Mouse (Mus musculus): Measurements from ENCODE around the gene Wdfy3.
"Not testable (repeated sequence)": the region's sequence is repeated elsewhere in the genome, so short reads cannot be mapped to it uniquely, and the experiment has no call there.

Wdfy3 gene

DNA sequence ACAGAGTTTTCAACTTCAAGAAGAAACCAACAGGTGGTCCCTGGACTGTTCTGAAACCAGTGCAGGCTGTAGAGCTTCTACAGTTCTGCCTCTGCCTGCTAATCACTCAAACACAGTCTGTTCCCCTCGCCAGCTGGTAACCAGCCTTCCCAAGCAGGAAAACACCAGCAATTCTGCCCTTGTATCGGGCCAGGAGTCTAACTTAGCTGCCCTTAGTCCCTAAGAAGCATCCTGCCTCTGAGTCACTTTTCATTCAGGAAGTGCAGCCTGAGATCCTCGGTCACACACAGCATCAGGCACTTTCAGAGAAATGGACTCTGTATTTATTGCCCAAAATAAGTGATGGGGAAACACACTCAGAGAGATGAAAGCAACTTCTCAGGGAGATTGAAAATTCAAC, 66.3 kb downstream of the Wdfy3 start:
- no peak for DNase-seq (ENCODE audit: inconsistent ontology term)

- no peak for DNase-seq (ENCODE audit: inconsistent ontology term)
These were observed 68.7 kb downstream of the Wdfy3 start for GRCm38 (mm10) chr5:102001026-102001425.

- no peak for DNase-seq (ENCODE audit: inconsistent ontology term)
These were observed 70.8 kb downstream of the Wdfy3 start for GRCm38 (mm10) chr5:101998971-101999370.

DNA sequence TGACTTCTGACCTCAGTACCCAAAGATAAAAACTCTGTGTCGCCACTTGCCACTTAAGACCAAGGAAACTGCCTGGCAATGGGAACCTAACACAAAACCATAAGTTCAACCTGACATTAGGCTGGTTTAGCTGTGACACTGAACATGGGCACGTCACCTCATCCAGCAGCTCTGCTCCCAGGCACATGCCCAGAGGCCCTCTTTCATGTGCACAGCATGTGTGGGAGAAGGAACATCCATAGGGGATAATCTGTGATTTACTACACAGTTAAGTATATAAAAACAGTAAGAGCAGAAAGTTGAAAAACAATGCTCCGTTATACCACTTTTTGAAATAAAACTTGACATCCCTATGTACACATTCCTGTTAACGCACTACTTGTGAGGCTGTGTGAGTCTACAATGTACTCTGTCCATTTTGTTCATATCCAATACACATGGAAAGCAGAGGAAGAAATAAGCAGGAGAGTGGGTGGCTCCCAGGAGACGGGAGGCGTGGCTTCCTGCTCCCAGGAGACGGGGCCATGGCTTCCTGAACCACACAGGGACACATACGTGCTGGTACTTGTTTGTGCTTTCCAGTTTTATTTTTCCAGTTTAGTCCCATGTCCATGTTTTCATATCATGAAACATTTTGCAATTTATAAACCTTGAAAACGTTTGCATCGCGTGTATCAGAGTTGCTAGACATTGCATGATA, 73.5 kb downstream of the Wdfy3 start:
- DNase-seq (ENCODE audit: inconsistent ontology term) = no peak

DNA sequence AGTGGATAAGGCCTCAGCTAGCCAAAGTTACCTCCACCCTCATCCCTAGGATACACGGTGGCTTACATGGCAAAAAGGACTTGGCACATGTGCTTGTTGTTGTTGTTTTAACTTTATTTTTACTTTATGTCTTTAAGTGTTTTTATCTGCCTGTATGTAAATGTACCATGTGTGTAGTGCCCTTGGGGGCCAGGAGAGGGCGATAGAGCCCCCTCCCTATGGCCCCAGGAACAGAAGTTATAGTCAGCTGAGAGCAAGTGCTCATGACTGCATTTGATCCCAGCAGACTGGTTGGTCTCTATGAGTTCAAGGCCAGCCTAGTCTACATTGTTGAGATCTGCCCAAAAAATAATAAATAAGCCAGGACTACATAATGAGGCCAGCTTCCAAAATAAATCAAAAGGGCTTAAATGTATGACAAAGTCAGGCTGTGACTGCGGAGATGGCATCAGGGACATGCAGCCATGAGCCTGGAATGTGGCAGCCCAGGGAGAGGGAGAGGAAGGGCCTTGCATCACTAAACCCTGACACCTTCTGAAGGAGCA, 74.2 kb downstream of the Wdfy3 start:
- DNase-seq (ENCODE audit: inconsistent ontology term) = no peak

DNA sequence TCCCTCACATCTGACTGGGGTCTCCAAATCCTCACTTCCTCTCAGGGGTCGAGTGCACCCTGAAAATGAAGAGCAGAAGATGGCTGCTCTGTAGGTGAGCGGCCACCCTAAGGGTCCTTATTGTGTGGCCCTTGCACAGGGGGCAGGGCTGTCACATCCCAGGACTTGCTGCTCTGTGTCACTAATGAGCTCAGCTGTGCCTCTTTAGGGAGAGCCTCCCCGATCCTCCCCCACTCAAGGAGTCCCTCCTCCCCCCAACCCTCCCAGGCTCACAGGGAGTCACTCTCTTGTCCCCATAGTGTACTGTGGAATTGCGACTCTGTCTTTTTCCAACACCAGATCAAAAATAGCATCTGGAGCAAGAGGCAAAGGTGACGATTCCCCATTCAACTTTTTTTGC, 75.7 kb downstream of the Wdfy3 start:
- no peak for DNase-seq (ENCODE audit: inconsistent ontology term)

- DNase-seq (ENCODE audit: inconsistent ontology term) = no peak
These were observed 76.6 kb downstream of the Wdfy3 start for GRCm38 (mm10) chr5:101992969-101993670.

DNA sequence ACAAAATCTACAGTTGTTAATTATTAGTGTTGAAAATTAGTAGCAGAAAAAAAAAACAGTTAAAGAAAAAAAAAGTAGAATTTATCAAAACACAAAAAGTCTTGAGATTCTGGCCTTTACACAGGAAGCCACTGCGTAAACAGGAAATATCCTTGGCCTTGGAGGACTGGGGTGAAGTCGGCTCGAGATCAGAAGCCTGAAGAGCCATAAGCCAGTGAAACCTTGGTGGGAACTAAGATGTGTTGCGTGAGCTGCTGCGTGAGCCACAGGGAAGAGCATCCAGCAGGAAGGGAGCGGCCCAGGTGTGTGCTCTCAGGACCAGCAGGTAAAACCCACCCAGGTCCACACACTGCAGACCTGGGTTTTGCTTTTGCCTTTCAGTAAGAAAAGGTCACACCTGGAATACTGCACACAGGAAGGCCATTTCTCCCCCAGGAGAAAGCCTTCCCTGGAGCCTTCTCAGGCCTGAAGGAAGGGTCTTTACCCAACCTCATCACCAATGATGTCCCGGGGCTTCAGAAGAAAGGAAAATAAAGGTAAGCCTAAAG, 79.3 kb downstream of the Wdfy3 start:
- no peak for DNase-seq (ENCODE audit: inconsistent ontology term)

DNA sequence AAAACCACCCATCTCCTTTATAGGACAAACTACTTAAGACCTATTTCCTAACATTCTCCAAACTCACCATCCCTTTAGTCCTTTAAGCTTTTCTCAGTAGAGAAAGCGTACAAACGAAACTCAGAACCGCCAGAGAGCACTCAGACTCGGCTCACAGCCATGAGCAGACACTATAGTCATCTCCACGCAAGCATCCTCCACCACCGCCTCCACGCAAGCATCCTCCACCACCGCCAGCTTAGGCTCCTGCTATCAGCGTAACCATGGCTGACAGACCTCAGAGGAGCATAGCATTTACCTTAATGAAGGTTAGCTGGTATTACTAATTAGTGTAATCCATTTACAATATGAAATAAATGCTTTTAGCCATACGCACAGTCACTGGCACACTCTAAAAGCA, 81.2 kb downstream of the Wdfy3 start:
- no peak for DNase-seq (ENCODE audit: inconsistent ontology term)

DNA sequence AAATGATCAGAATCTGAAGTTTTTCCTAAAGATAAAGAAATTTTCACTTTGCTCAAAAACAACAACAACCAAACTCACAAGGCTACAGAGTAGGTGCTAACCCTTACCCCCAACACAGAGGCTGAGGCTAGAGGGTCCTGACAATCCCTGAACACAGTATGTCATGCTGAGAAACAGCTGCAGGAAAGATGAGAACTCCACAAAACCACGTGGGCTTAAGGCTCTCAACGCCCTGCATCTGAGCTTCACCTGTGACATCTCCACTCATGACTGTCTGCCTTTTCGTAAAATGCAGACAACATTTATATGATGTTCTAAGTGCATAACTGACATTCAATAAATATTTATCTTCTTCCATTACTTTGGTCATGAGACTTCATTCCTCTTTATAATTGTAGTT, 83.0 kb downstream of the Wdfy3 start:
- DNase-seq (ENCODE audit: inconsistent ontology term) = no peak

DNA sequence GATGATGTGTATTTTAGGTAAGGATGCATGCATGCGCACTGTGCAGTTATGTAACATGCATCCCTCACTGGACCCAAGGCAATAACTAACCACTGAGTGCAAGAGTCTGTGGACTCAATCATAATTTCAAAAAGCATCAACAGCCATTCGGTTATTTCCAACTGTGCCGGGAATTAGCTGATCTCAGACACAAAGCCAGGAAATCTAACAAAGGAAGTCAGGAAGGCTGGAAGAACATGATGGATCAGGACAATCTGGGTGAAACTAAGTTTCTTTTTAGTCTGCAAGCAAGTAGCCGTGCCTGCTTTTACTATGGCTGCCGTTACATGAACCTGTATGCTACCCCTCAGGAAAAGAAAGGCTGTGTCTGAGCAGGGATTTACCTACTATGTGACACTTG, 87.5 kb downstream of the Wdfy3 start:
- no peak for DNase-seq (ENCODE audit: inconsistent ontology term)

DNA sequence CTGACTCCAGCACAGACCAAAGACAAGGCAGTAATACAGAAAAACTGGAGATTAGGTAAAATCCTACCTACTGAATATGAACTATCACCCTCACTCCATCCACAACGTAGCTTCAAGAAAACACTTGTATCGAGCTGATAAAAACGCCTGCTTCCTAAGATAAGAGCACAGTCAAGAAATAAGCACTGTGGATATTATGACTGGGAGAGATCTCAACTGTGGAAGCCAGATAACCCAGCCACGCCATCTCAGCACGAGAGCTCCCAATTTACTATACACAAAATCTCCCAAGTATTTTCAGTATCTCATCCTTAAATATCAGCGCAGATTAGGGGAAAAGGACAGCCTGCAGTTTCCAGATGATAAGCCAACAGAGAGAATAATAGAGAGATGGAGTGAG, 90.1 kb downstream of the Wdfy3 start:
- no peak for DNase-seq (ENCODE audit: inconsistent ontology term)

- not testable (repeated sequence) for DNase-seq (ENCODE audit: inconsistent ontology term)
These were observed 97.1 kb downstream of the Wdfy3 start for GRCm38 (mm10) chr5:101972594-101972993.

DNA sequence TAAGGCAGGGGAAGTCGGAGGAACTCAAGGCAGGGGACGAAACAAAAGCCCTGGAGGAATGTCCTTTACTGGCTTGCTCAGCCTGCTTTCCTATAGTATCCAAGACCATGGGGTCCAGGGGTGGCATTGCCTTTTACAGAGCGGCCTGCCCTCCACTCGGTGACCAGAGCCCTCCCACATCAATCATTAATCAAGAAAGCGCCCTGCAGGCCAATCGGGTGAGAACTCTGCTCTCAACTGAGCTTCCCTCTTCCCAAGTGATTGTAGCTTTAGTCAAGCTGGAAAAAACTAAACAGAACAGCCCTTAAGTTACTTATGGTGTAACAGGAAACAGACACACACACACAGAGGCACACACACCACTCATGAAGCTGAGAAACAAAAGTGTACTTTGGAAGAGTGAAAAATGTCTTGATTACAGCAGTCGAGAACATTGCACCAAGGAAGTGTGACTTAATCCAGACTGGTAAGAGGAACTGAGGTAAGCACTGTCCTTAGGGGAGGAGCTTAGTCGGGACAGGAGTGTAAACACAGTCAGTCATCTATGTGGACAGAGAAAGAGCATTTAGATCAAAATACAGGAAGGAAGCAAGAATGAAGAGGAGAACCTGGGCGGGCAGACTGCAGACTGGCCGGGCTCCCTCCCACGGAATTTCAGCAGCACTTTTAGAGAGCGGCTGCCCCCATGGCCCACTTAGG, 101.4 kb downstream of the Wdfy3 start:
- no peak for DNase-seq (ENCODE audit: inconsistent ontology term)

DNA sequence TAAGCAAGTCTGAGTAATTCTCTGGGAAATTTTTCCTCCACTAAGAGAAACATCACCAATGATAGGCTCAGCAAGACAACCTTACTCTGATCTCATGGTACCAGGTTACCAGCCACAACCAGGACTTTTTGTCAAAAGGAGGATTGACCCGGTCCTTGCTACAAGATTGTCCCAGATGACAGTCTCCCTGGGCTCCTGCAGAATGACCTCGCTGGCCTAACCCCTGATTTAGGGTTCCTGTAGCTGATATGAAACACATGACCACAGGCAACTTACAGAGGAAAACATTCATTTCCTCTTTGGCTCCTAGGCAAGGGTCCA, 101.9 kb downstream of the Wdfy3 start:
- DNase-seq (ENCODE audit: inconsistent ontology term) = no peak

- no peak for DNase-seq (ENCODE audit: inconsistent ontology term)
These were observed 106.9 kb downstream of the Wdfy3 start for GRCm38 (mm10) chr5:101962824-101963223.

GRCm38 (mm10) chr5:101959369-101959768, 110.4 kb downstream of the Wdfy3 start:
- DNase-seq (ENCODE audit: inconsistent ontology term) = no peak

DNA sequence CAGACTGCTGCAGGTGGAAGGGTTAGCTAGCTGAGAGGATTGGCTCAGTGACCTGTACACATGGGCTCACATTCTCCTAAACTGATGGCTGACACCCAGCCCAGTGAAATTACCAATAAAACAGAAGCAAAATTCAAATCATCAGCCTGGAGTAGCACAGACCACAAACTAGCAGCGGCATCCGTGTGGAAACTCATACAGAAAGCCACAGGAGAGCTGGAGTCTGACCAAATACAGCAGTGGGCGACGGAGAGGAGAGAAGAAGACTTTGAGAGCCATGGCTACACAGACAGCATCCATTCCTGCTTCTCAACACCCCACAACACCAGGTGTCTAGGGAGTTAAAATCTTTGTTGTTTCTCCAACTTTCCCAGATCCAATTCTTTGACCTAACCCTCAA, 110.8 kb downstream of the Wdfy3 start:
- no peak for DNase-seq (ENCODE audit: inconsistent ontology term)

DNA sequence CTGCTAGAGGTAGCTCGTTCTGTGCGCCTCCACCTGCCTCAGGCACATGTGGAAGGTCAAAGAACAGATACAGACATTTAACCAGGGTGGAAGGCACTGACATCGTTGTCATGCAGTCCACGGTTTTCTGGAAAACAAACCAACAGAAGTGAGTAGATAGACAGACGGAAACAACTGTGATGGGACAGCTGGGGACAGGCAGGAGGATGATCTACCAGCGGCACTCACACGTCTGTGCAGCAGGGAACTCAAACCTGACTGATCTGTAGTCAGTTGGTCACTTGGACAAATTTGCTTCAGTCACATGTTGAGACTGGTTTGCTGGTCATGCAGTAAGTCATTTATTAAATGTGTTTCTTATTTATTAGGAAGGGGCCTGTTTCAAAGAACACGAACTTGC, 112.3 kb downstream of the Wdfy3 start:
- no peak for DNase-seq (ENCODE audit: inconsistent ontology term)

GRCm38 (mm10) chr5:101954393-101955340, 115.1 kb downstream of the Wdfy3 start:
- no peak for DNase-seq (ENCODE audit: inconsistent ontology term)

DNA sequence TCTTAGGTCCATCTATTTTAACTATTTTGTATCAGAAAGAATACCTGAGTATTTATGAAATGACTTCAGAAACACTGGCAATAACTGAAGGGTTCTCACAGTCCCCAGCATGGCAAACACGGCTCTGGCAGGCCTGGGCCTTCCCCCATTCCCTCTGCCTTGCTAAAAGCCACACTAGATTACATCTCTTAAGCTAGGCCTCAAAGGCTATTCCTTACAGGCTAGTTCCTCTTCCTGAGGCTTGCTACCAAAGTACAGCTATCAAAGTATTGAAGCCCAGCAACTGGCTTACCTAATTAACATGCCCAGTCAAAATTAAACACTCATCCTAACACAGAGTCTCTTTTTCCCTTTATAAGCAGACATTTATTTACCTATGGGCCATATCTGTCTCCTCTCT, 117.8 kb downstream of the Wdfy3 start:
- DNase-seq (ENCODE audit: inconsistent ontology term) = no peak
